Mouse (Mus musculus): Measurements from ENCODE around the gene Ddi2. TPM values are rescaled to one million over a fixed set of nuclear protein-coding genes. Genes with fewer than 3 reads are reported as not detected.

Gene Ddi2
- polyA plus RNA-seq, 1 experiment from 2014 or later = 29.3 TPM

DNA sequence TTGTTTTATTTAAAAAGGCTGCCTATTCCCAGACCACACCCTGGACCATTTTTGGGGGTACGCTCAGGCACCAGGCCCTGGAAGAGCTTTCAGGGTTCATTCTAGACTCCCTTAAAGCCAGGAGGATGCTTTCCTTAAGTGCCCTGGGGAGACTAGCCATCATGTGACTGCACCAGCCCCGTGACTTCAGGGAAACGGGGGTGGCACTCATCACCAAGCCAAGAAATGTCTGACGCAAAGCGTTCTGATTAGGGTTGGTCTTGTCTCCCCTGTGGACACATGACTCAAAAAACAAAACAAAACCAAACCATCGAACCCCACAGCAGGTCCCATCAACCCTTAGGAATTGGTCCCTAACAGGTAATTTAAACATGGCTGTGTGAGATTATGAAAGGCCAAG, 71.9 kb downstream of the Ddi2 start:
- no peaks in the 10 kb centered on the region for H3K4me1 ChIP-seq (replicated peaks; ENCODE audit: control insufficient read depth, insufficient read depth, low read length)
- no peak overlapping the region for H3K9ac ChIP-seq (ENCODE audit: low read depth, low read length)
- peaks cover 12% of the 10 kb centered on the region for H3K36me3 ChIP-seq (ENCODE audit: control insufficient read depth, insufficient read depth, low read length)
- WGBS = 88% methylated on average over 6 of the region's 6 CpGs
- H3K27ac ChIP-seq (ENCODE audit: low read depth, low read length) = no peak overlapping the region
- ATAC-seq (replicated peaks; ENCODE audit: low FRiP score) (no peak), DNase-seq (ENCODE audit: low spot score) (no peak)
- H3K4me3 ChIP-seq (ENCODE audit: low read depth, low read length) = no peak overlapping the region
- no peak overlapping the region for H3K4me2 ChIP-seq
- H3K27me3 ChIP-seq (replicated peaks; ENCODE audit: control insufficient read depth, insufficient read depth, low read length) = no peaks in the 10 kb centered on the region
- no peaks in the 10 kb centered on the region for H3K9me3 ChIP-seq (ENCODE audit: control insufficient read depth, low read length)

DNA sequence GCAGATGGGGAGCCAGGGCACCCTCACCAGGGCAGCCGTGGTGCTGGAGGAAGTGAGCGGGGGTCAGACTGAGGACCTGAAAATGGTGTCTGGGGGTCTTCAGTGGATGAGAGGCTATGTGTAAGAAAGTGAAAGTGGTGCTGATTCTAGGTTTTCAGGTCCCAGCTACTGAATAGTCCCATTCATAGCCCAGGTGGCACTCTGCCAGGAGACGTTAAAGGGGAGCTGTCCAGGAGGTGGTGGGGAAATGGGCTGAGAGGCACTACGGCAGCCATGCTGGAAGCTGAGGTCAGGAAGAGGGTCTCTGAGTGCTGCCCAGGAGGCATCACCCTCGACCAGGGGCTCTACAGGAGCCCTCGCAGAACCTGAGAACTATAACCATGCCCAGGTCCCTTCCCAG, 74.0 kb downstream of the Ddi2 start:
- H3K36me3 ChIP-seq (ENCODE audit: control insufficient read depth, insufficient read depth, low read length) = peaks cover 12% of the 10 kb centered on the region
- no peak overlapping the region for H3K27ac ChIP-seq (ENCODE audit: low read depth, low read length)
- H3K4me3 ChIP-seq (ENCODE audit: low read depth, low read length) = no peak overlapping the region
- whole genome bisulfite sequencing = 85% methylated on average over 6 of the region's 6 CpGs
- no peaks in the 10 kb centered on the region for H3K9me3 ChIP-seq (ENCODE audit: control insufficient read depth, low read length)
- ATAC-seq (replicated peaks; ENCODE audit: low FRiP score) (no peak), DNase-seq (ENCODE audit: low spot score) (no peak)
- no peak overlapping the region for H3K9ac ChIP-seq (ENCODE audit: low read depth, low read length)
- no peak overlapping the region for H3K4me2 ChIP-seq
- no peaks in the 10 kb centered on the region for H3K4me1 ChIP-seq (replicated peaks; ENCODE audit: control insufficient read depth, insufficient read depth, low read length)
- no peaks in the 10 kb centered on the region for H3K27me3 ChIP-seq (replicated peaks; ENCODE audit: control insufficient read depth, insufficient read depth, low read length)

DNA sequence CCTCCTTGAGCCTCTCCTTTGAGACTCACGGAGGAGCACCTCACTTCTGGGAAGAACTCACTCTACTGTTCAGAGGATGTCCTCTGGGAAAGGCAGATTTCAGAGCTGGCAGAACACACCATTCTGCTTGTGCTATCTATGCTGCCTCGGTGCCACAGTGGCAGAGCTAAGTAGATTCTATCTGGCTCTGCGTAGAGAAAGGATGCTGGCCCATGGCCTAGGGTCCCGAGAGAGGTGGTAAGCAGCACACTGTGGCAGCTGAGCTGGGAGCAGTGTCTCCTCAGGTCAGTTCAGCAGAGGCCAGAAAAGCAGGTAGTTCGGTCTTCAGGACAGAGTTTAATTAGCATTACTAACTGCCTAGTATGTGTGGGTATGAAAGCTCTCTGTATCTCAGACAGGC, 75.0 kb downstream of the Ddi2 start:
- ATAC-seq (replicated peaks; ENCODE audit: low FRiP score) = no peak
- no peak overlapping the region for H3K9ac ChIP-seq (ENCODE audit: low read depth, low read length)

DNA sequence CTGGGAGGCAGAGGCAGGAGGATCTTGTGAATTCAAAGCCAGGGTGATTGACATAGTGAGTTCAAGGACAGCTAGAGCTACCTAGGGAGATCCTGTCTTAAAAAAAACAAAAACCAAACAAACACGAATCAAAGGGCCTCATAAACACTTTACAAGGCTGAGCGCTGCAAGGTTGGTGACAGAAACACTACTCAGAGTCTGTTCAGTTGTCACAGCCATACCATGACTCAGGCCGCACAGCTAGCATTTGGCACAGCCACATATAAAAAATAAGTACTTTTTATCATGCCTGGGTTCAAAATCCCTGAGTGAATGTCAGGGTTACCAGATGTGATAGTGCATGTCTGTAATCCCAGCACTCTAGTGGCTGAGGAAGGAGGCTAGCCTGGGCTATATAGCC, 76.0 kb downstream of the Ddi2 start:
- WGBS = 90% methylated on average over 3 of the region's 3 CpGs
- no peak overlapping the region for H3K27ac ChIP-seq (ENCODE audit: low read depth, low read length)
- no peak for ATAC-seq (replicated peaks; ENCODE audit: low FRiP score)
- peaks cover 6% of the 10 kb centered on the region for H3K36me3 ChIP-seq (ENCODE audit: control insufficient read depth, insufficient read depth, low read length)
- no peaks in the 10 kb centered on the region for H3K27me3 ChIP-seq (replicated peaks; ENCODE audit: control insufficient read depth, insufficient read depth, low read length)
- no peak overlapping the region for H3K4me3 ChIP-seq (ENCODE audit: low read depth, low read length)
- no peaks in the 10 kb centered on the region for H3K4me1 ChIP-seq (replicated peaks; ENCODE audit: control insufficient read depth, insufficient read depth, low read length)
- DNase-seq (ENCODE audit: low spot score) = no peak
- no peak overlapping the region for H3K4me2 ChIP-seq
- H3K9ac ChIP-seq (ENCODE audit: low read depth, low read length) = no peak overlapping the region
- no peaks in the 10 kb centered on the region for H3K9me3 ChIP-seq (ENCODE audit: control insufficient read depth, low read length)

More for the DNA sequence above, 75.0 kb downstream of the Ddi2 start:
- no peak overlapping the region for H3K4me2 ChIP-seq
- H3K4me1 ChIP-seq (replicated peaks; ENCODE audit: control insufficient read depth, insufficient read depth, low read length) = no peaks in the 10 kb centered on the region
- no peak for DNase-seq (ENCODE audit: low spot score)
- no peaks in the 10 kb centered on the region for H3K27me3 ChIP-seq (replicated peaks; ENCODE audit: control insufficient read depth, insufficient read depth, low read length)
- H3K36me3 ChIP-seq (ENCODE audit: control insufficient read depth, insufficient read depth, low read length) = peaks cover 6% of the 10 kb centered on the region
- 89% methylated on average over 5 of the region's 5 CpGs for WGBS
- no peaks in the 10 kb centered on the region for H3K9me3 ChIP-seq (ENCODE audit: control insufficient read depth, low read length)
- H3K27ac ChIP-seq (ENCODE audit: low read depth, low read length) = no peak overlapping the region
- no peak overlapping the region for H3K4me3 ChIP-seq (ENCODE audit: low read depth, low read length)

DNA sequence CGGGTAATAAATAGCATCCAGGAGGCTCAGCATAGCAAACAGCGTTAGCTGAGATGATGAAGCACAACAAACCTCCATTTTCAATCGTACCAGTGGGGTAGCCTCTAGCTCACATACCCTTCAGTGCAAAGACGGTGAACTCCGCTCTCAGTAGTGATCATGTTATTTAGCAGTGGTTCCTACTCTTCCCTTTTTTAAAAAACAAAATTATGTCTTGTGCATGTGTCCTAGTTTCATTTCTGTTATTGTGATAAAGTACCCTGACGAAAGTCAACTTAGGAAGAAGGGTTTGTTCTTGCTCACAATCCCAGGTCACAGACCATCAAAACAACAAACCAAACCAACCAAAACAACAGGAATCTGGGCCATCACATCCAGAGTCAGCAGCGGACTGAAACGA, 77.2 kb downstream of the Ddi2 start:
- no peak overlapping the region for H3K27ac ChIP-seq (ENCODE audit: low read depth, low read length)
- ATAC-seq (replicated peaks; ENCODE audit: low FRiP score) = no peak

DNA sequence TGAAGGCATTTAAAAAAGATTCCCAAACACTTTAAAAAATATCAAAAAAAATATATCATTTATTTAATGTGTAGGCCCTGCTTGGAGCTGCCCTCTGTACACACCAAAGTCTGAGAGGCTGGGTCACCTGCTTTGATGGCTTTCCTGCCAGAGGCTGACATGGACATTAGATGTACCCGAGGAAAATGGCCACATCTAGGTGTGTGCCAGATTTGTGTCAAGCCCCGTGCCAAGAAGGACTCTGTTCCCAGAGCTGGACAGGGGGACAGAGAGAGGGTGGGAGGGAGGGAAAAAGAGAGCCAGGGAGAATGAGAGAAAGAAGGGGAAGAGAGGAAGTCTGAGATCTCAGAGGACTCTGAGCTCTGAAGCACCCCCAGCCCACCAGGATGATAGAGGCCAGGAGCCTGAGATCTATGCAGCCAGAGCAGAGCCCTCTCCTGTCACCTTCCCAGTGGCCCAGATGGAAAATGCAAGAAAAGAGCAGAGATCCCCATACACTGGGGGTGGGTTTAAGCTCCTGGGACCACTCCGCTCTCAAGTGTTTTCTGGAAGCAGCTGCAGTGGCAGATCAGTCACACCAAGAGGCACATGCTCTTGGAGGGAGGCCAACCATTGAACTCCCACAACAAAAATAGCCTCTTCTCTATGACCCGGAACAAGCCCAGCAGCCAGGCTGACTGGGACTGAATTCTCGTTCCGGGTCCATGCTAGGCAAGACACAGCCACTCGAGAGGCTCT, 79.9 kb downstream of the Ddi2 start:
- DNase-seq (ENCODE audit: low spot score) (no peak), ATAC-seq (replicated peaks; ENCODE audit: low FRiP score) (no peak)
- WGBS = 78% methylated on average over 7 of the region's 7 CpGs
- no peaks in the 10 kb centered on the region for H3K9me3 ChIP-seq (ENCODE audit: control insufficient read depth, low read length)
- peaks cover 7% of the 10 kb centered on the region for H3K36me3 ChIP-seq (ENCODE audit: control insufficient read depth, insufficient read depth, low read length)
- no peaks in the 10 kb centered on the region for H3K4me1 ChIP-seq (replicated peaks; ENCODE audit: control insufficient read depth, insufficient read depth, low read length)
- H3K27ac ChIP-seq (ENCODE audit: low read depth, low read length) = no peak overlapping the region
- no peaks in the 10 kb centered on the region for H3K27me3 ChIP-seq (replicated peaks; ENCODE audit: control insufficient read depth, insufficient read depth, low read length)
- H3K9ac ChIP-seq (ENCODE audit: low read depth, low read length) = no peak overlapping the region
- no peak overlapping the region for H3K4me2 ChIP-seq
- no peak overlapping the region for H3K4me3 ChIP-seq (ENCODE audit: low read depth, low read length)

More for the DNA sequence above, 77.2 kb downstream of the Ddi2 start:
- H3K9me3 ChIP-seq (ENCODE audit: control insufficient read depth, low read length) = no peaks in the 10 kb centered on the region
- WGBS = 86% methylated on average over 8 of the region's 8 CpGs
- no peak overlapping the region for H3K4me2 ChIP-seq
- H3K36me3 ChIP-seq (ENCODE audit: control insufficient read depth, insufficient read depth, low read length) = peaks cover 4% of the 10 kb centered on the region; the same call in 1 of the 2 replicates
- no peaks in the 10 kb centered on the region for H3K27me3 ChIP-seq (replicated peaks; ENCODE audit: control insufficient read depth, insufficient read depth, low read length)
- DNase-seq (ENCODE audit: low spot score) = no peak
- no peak overlapping the region for H3K4me3 ChIP-seq (ENCODE audit: low read depth, low read length)
- H3K4me1 ChIP-seq (replicated peaks; ENCODE audit: control insufficient read depth, insufficient read depth, low read length) = no peaks in the 10 kb centered on the region
- H3K9ac ChIP-seq (ENCODE audit: low read depth, low read length) = no peak overlapping the region

DNA sequence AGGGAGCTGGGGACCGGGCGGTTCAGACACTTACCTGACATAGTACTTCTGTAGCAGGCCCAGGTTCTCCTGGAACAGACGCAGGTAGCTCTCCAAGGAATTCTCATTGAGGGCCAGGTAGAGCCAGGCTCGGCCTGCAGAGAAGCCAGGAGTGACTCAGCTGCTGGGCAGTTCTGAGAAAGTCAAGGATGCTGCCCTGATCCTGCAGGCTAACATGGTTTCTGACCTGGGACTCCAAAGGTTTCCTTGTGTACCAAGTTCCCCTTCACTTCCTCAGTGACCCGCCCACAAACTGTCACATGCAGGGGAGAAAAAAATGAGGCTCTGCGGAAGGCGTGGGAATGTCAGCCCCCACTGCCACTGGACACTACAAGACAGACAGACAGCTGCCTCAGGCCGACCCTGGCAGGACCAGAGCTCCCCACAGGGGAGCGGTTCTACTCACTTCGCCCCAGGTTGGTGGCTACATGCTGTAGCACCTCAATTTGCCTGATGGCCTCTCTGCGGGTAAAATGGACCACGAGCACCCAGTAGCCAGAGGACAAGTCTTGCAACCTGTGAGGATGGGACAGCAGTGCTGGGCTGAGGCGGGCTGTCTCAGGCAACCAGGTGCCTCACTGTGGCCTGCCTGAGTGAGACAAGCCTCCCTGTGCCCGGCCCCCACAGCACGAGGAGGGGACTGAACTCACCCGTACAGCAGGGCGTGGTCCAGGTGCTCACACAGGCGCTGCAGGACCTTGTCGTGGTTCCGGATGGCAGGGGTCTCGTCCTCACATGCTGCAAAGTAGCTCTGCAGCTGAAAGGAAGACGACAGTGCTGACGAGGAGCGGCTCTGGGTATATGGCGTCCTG, 81.0 kb downstream of the Ddi2 start:
- no peak for DNase-seq (ENCODE audit: low spot score)
- no peak overlapping the region for H3K9ac ChIP-seq (ENCODE audit: low read depth, low read length)
- H3K4me1 ChIP-seq (replicated peaks; ENCODE audit: control insufficient read depth, insufficient read depth, low read length) = no peaks in the 10 kb centered on the region
- WGBS = 87% methylated on average over 25 of the region's 25 CpGs
- no peak for ATAC-seq (replicated peaks; ENCODE audit: low FRiP score)
- no peaks in the 10 kb centered on the region for H3K9me3 ChIP-seq (ENCODE audit: control insufficient read depth, low read length)
- no peak overlapping the region for H3K4me2 ChIP-seq
- H3K36me3 ChIP-seq (ENCODE audit: control insufficient read depth, insufficient read depth, low read length) = peaks cover 11% of the 10 kb centered on the region
- no peaks in the 10 kb centered on the region for H3K27me3 ChIP-seq (replicated peaks; ENCODE audit: control insufficient read depth, insufficient read depth, low read length)
- H3K27ac ChIP-seq (ENCODE audit: low read depth, low read length) = no peak overlapping the region
- no peak overlapping the region for H3K4me3 ChIP-seq (ENCODE audit: low read depth, low read length)

DNA sequence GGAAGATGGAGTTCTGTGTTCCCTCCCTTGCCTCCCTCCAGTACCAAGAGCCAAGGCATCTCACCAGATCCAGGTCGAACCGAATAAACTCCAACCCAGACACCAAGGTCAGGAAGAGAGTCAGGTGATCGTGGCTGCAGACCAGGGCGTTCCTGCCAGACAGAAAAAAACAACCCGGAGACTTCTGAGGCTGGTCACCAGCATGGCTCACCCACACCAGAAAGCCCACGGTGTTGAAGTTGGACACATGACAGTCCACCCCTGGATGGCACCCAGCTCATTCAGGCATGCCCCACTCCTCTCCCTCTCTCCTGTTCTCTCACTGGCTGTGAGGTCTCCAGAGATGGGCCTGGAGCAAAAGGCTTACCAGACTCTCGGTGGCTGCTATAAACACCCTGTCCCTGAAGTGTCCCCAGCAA, 81.9 kb downstream of the Ddi2 start:
- Histone ChIP-seq H3K27me3 (replicated peaks; ENCODE audit: control insufficient read depth, insufficient read depth, low read length) (no peaks in the 10 kb centered on the region), H3K4me1 (replicated peaks; ENCODE audit: control insufficient read depth, insufficient read depth, low read length) (no peaks in the 10 kb centered on the region), H3K9me3 (ENCODE audit: control insufficient read depth, low read length) (no peaks in the 10 kb centered on the region), H3K4me2 (no peak overlapping the region), H3K27ac (ENCODE audit: low read depth, low read length) (no peak overlapping the region), H3K4me3 (ENCODE audit: low read depth, low read length) (no peak overlapping the region), H3K36me3 (ENCODE audit: control insufficient read depth, insufficient read depth, low read length) (peaks cover 16% of the 10 kb centered on the region), H3K9ac (ENCODE audit: low read depth, low read length) (no peak overlapping the region)
- DNase-seq (ENCODE audit: low spot score) (no peak), ATAC-seq (replicated peaks; ENCODE audit: low FRiP score) (no peak)
- WGBS = 86% methylated on average over 7 of the region's 7 CpGs
